Mouse (Mus musculus) layer of hippocampus, adult 8-10 months (tissue): ENCODE data around the gene Uvssa. TPM values are rescaled to one million over a fixed set of nuclear protein-coding genes. Genes with fewer than 3 reads are reported as not detected.
A peak's percentile ranks its signal among the peaks of the same experiment; 100 is the strongest.

Experiments used
- DNase-seq, 2 experiments: peaks; one replicate each; pipeline ENCODE4 v3.0.0; 2022; ENCODE audit warnings: low spot score in 2 of 2
- total RNA-seq, 4 experiments: library from RNA; stranded (reverse); gene quantifications; 2 replicates each; pipeline ENCODE4 v1.2.4; 2022

The Uvssa gene
- total RNA-seq, 4 experiments from 2014 or later = 7.0 to 9.7 (median 8.3) TPM

DNA sequence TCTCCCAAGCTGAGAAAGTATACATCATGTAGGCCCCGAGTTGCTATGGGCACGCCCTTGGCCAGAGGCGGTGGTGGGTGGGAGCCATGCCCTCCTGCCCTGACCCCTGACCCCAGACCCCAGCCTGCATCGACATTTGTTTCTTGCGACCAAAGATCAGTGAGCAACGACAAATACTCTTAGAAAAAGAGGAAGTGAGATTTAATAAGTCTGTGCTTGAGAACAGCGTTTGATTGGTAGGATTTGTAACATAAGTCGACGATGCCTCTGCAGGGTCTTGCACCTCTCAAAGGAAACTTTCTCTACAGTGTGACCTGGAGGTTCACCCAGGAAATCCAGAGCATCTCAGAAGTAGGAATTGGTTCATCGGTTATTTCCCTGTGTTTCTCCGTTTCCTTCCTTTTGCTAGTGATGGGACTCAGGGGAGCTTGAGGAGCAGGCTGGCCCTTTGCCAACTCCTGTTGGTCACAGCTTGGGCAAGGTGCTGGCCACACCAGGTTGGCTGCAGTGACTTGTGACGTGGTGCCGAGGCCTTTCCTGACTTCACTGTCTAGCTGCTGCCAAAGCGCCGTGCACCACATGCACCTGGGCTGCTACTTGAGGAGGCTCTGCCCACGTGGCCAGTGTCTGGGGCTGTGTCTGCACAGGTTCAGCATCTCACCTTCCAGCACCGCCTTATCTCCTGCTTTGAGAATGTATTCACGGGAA, 5.9 kb upstream of the Uvssa start:
- no peak for DNase-seq

DNA sequence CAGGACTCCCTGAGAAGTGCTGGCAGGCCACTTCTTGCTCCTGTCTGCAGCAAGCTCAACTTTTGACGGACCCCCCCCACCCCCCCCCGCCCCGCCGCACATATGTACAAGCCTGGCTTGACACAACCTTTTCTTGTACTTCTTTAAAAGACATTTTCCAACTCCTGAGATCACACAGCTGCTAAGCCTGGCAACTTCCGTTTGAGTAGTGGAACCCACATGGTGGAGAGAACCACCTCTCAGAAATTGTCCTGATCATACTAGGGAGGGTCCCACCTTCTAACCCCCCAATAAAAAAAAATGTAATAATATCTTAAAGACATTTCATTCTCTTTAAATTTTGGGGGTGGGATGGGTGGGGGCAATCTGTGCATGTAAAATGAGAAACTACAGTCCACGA, 1.2 kb upstream of the Uvssa start:
- DNase-seq = no peak

DNA sequence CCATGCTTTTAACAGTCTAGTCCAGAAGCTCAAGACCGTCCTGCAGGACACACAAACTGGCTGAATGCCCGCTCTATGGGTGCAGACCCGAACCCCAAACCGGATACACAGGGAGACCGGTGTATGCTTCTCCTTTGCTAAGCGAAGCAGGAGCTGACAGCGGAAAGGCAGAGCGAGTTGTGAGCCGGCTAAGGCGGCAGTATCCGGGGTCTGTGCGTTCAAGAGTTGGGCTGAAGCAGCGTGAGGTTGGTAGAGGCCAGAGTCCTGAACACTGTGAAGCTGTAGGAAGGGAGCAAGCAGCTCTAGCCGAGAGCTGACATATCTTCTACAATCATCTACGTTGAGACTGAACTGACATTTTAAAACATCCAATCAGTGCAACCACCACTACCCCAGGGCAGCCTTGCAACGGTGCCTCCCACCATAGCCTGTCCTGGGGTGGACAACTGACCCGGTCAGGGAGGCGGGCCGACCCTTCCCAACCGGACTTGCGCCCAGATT, 498 bp upstream of the Uvssa start:
- peak in 1 of 2 experiments; percentile 23 for DNase-seq

- no peak for DNase-seq
Observed at GRCm38 (mm10) chr5:33387550-33387949, 9.2 kb downstream of the Uvssa start.

- DNase-seq = peak; percentile 71 to 88
Observed at GRCm38 (mm10) chr5:33393803-33394202, 15.5 kb downstream of the Uvssa start.

GRCm38 (mm10) chr5:33395693-33396092, 17.3 kb downstream of the Uvssa start:
- no peak for DNase-seq

- DNase-seq = peak; percentile 22 to 35
Observed at GRCm38 (mm10) chr5:33396828-33397227, 18.5 kb downstream of the Uvssa start.

DNA sequence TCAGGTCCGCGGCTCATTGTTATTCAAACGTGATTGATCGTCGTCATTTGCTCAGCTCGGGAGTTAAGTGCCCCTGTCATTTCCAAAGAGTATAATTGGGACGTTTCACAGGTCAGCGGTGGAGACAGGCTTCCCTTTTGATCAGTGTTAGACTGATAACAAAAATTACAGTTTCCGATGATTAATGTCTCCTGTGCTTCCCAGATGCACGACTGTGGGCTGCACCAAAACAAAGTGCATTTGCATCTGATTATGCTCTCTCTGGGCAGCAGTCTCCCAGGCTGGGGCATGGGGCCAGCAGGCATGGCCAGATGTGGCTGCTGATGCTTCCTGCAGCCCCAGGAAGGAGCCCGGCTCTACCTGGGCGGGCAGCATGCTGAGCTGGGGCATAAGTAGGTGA, 22.5 kb downstream of the Uvssa start:
- DNase-seq = no peak

GRCm38 (mm10) chr5:33420313-33420712, 42.0 kb downstream of the Uvssa start:
- no peak for DNase-seq

GRCm38 (mm10) chr5:33427461-33427860, 49.1 kb downstream of the Uvssa start:
- no peak for DNase-seq

DNA sequence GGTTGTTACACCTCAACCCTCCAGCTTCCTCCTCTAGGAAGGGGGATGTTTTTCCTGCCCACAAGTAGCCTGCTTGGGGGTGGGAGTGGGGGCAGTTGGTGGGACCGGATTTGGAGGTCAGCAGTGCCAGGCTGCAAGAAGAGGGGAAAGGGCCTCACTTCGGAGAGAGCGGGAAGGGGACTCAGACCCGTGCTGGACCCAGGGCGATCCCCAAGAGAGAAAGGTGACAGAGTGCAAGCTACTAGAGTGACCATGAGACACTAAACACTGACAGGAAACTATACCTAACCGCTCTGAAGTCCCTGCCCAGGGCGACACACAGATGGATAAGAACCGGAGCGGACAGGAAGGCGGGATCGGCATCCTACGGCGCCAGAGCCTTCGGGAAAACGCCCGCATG, 51.8 kb downstream of the Uvssa start:
- DNase-seq = no peak

- no peak for DNase-seq
Observed at GRCm38 (mm10) chr5:33430511-33431172, 52.3 kb downstream of the Uvssa start.

DNA sequence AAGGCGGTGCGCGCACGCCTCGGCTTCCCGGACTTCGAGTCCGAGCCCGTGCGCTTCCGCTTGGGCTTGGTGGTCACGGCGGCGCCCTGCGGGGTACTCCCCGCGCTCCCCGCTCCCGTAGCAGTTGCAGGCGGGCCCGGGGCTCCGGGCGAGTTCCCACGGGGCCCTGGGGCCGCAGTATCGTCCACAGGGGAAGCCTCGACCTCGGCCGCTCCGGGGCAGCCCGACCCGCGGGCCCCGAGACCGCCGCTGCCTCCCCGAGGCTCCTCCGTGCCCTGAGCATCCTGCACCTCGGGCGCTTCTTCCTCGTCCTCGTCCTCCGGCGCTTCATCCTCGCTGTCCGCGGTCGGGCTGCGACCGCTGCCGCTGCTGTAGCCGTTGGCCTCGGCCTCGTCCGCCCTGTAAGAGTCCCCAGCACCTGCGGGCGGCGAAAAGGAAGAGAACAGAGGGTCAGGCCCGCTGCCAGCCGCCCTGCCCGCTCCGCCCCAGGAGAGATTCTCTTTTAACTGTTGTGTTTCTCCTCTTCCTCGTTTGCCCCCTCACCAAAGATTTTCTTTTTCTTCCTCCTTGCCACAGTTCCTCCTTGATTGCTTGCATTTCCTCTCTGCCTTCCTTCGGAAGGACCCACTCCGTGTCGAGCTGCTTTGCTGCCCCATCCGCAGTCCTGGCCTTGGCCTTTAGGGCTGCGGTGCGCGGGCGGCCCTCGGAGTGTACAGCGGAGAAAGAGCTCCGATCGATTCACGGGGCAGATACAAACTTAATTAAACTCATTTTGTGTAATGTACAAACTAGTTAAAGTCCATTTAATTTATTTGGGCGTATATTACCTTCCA, 53.0 kb downstream of the Uvssa start:
- no peak for DNase-seq

- DNase-seq = no peak
Observed at GRCm38 (mm10) chr5:33432057-33432935, 53.9 kb downstream of the Uvssa start.

DNA sequence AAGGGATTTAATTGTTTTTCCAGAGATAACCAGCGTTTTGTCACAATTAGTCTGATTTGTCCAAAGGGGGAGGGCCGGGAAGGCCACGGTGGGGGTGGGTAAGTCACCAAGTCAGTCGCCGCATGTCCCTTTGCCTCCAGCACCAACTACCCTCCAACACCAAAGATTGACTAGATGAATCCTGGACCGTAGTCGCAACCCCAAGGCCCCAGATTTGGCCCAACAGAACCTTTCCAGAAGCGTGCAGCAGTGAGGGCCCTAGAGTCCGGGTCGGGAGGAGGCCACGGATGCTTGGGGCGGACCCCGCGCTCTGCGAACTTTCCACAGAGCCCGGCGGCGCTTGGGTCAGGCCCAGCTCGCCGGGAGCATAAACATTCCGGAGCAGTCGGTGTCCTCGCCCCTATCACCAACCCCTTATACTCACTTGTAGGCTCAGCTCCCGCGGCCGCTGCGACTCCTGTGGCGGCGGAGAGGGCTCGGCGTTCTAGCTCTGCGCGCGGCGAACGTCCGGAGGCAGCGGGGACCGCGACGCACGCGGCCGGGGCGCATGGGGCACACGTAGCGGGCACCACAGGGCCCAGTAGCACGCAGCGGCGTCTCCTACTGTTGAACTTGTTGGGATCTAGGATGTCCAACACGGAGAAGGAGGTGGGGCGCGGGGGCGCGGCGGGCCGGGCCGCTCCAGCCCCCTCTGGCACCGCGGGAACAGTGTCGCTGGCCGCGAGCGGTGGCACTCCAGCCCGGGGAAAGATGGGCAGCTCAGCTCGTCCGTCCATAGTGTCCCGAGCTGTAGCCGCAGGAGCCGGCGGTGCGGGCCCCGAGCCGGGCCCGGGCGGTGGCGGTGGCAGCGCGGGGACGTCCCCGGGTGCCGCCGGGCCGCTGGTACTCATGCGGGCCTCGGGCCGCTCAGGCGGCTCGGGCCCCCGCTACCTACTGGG, 55.1 kb downstream of the Uvssa start, which contains the start of gene Nkx1-1:
Gene Nkx1-1 (minus strand): TSS at position 776 of the 938 bp plus-strand sequence.
- no peak for DNase-seq

GRCm38 (mm10) chr5:33434141-33434780, 55.9 kb downstream of the Uvssa start:
- DNase-seq = no peak

GRCm38 (mm10) chr5:33435151-33435550, 56.8 kb downstream of the Uvssa start:
- no peak for DNase-seq

DNA sequence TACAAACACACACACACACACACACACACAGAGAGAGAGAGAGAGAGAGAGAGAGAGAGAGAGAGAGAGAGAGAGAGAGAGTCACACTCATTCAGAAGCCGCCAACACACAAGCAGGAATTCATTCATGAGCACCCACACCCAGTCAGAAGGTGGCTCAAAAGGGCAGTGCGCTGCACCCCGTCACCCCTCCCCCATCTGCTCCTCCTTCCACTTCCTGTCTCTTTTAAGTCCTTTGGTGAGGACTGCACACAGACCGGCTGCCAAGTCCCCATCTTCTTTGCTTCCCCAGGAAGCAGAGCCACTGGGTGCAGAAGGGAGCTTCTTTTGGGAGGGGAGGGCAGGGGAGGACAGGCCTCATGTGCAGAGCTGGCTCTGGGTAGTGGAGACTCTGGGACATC, 57.6 kb downstream of the Uvssa start:
- DNase-seq = no peak

DNA sequence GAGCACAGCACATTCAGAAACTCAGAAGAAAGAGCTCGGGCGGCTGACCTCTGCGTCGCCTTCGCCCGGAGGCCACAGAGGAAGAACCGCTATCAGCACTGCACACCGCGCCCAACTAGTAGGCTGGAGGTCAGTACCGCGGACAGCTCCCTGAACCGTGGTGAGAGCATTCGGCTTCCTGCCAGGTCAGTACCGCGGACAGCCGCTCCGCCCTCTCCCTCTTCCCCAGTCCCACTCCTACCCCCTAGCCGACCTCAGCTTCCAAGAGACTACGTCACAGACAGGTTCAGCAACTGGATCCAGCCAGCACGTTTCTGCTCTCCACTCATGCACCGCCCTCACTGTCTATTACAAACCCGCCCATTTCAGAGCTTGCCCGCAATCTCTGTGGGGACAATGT, 59.9 kb downstream of the Uvssa start:
- DNase-seq = peak; percentile 12 to 64
